Mouse (Mus musculus): ENCODE data around the gene Patz1. TPM values are rescaled to one million over a fixed set of nuclear protein-coding genes. Genes with fewer than 3 reads are reported as not detected.

Patz1 gene
- polyA plus RNA-seq, 1 experiment: 53.9 TPM

DNA sequence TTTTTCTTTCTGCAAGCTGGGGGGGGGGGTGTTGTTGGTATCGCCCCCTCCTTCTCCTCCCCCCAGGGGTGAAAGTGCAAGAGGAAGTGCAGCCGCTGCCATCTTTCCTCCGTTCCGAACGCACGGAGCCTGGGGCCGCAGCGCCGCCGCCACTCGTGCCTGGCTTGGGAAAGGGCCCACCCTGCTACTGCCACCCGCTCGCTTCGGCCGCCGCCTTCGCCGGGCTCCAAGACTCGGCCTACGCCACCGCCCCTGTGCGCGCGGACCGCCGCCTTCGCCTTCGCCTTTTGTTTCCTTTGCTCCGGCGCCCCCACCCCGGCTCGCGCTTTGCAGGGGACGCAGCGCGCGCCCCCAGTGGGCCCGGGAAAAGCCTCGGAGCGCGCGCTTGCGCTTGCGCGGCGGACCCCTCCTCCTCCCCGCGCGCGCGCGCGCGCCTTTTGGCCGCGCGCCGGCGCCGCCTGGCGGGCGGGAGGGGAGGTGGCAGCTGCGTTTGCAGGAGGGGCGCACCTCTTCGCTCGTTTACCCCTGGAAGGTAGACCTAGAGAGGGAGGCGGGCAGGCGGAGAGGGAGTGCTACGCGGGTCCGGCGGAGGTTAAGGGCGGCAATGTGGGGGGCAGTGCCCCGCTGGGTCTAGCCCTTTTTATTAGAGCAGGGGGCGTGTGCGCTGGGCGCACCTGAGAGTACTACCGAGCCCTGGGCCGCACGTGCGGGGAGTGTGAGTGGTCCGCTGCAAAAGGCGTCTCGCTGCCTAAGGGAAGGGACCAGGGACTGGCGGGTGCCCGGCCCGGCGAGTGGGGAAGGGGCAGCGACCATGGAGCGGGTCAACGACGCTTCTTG, 1.3 kb downstream of the Patz1 start:
- TF ChIP-seq POLR2A (IDR thresholded peaks at IDR 0.05; ENCODE audit: borderline replicate concordance, control insufficient read depth, low read depth, low read length): peak; percentile 62; the same call in 1 of the 2 replicates
- TF ChIP-seq CTCF (IDR thresholded peaks at IDR 0.05; ENCODE audit: control insufficient read depth, insufficient read depth, low read length): peak; percentile 60
- no peaks in the 10 kb centered on the region; the same call in 1 of the 2 replicates for H3K4me1 ChIP-seq (ENCODE audit: control insufficient read depth, insufficient read depth, low read length)
- under 1% methylated on average over 89 of the region's 92 CpGs for whole genome bisulfite sequencing

DNA sequence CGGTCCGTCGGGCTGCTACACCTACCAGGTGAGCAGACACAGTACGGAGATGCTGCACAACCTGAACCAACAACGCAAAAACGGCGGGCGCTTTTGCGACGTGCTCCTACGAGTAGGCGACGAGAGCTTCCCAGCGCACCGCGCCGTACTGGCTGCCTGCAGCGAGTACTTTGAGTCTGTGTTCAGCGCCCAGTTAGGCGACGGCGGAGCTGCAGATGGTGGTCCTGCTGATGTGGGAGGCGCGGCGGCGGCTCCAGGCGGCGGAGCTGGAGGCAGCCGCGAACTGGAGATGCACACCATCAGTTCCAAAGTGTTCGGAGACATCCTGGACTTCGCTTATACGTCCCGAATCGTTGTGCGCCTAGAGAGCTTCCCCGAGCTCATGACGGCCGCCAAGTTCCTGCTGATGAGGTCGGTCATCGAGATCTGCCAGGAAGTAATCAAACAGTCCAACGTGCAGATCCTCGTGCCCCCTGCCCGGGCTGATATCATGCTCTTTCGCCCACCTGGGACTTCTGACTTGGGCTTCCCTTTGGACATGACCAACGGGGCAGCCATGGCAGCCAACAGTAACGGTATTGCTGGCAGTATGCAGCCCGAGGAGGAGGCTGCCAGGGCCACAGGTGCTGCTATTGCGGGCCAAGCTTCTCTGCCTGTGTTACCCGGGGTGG, 2.1 kb downstream of the Patz1 start:
- Histone ChIP-seq H3K4me3 (replicated peaks; ENCODE audit: control insufficient read depth, low read depth, low read length) (peak overlapping the region; percentile 88), H3K4me1 (ENCODE audit: control insufficient read depth, insufficient read depth, low read length) (no peaks in the 10 kb centered on the region; the same call in 1 of the 2 replicates), H3K27ac (ENCODE audit: control insufficient read depth, insufficient read depth, low read depth, low read length, poor library complexity) (peak overlapping the region; percentile 98)
- under 1% methylated on average over 50 of the region's 50 CpGs for WGBS
- TF ChIP-seq POLR2A (IDR thresholded peaks at IDR 0.05; ENCODE audit: borderline replicate concordance, control insufficient read depth, low read depth, low read length) (peak; percentile 48), CTCF (IDR thresholded peaks at IDR 0.05; ENCODE audit: control insufficient read depth, insufficient read depth, low read length) (no peak)

More for the DNA sequence above, 1.3 kb downstream of the Patz1 start:
- H3K27ac ChIP-seq (ENCODE audit: control insufficient read depth, insufficient read depth, low read depth, low read length, poor library complexity): peak overlapping the region; percentile 98
- H3K4me3 ChIP-seq (replicated peaks; ENCODE audit: control insufficient read depth, low read depth, low read length): peak overlapping the region; percentile 88

DNA sequence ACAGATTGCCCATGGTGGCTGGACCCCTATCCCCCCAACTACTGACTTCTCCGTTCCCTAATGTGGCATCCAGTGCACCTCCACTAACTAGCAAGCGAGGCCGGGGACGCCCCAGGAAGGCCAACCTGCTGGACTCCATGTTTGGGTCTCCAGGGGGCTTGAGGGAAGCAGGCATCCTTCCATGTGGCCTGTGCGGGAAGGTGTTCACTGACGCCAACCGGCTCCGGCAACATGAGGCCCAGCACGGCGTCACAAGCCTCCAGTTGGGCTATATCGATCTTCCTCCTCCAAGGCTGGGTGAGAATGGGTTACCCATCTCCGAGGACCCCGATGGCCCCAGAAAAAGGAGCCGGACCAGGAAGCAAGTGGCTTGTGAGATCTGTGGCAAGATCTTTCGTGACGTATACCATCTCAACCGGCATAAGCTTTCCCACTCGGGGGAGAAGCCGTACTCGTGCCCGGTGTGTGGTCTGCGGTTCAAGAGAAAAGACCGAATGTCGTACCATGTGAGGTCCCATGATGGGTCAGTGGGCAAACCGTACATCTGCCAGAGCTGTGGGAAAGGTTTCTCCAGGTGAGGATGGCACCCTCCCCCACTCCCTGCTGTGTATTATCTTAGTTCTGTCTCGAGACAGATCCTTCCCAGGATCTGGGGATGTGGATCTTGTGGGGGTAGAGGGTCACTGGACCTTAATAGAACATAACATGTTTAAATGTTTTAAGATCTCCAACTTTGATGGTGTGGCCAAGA, 2.8 kb downstream of the Patz1 start:
- 0 out of 2 replicates have a peak, but pooled peaks have one; percentile 33 for TF ChIP-seq POLR2A (IDR thresholded peaks at IDR 0.05; ENCODE audit: borderline replicate concordance, control insufficient read depth, low read depth, low read length)
- no peak for TF ChIP-seq CTCF (IDR thresholded peaks at IDR 0.05; ENCODE audit: control insufficient read depth, insufficient read depth, low read length)
- Histone ChIP-seq H3K4me3 (replicated peaks; ENCODE audit: control insufficient read depth, low read depth, low read length) (peak overlapping the region; percentile 88), H3K27ac (ENCODE audit: control insufficient read depth, insufficient read depth, low read depth, low read length, poor library complexity) (peak overlapping the region; percentile 98), H3K4me1 (ENCODE audit: control insufficient read depth, insufficient read depth, low read length) (no peaks in the 10 kb centered on the region; the same call in 1 of the 2 replicates)
- WGBS: under 1% methylated on average over 26 of the region's 26 CpGs

DNA sequence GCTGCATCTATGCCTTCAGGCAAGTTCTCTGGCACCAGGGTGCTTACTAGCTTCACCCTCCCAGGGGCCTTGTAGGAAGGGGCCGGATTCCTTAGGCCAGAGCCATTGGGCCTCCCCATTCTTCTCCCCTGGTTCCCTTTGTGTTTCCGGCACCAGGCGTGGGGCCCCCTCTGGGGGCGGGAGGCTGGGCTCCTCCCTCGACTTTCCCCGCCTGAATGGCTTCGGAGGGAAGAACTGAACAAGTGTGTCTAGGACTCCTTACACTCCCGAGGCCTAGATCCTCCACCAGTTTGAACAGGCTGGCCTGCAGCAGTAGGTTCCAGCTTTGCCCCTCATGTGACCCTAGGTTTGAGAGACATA, 3.4 kb downstream of the Patz1 start:
- no peaks in the 10 kb centered on the region; the same call in 1 of the 2 replicates for H3K4me1 ChIP-seq (ENCODE audit: control insufficient read depth, insufficient read depth, low read length)
- peak overlapping the region; percentile 98 for H3K27ac ChIP-seq (ENCODE audit: control insufficient read depth, insufficient read depth, low read depth, low read length, poor library complexity)
- 1% methylated on average over 8 of the region's 8 CpGs for WGBS

DNA sequence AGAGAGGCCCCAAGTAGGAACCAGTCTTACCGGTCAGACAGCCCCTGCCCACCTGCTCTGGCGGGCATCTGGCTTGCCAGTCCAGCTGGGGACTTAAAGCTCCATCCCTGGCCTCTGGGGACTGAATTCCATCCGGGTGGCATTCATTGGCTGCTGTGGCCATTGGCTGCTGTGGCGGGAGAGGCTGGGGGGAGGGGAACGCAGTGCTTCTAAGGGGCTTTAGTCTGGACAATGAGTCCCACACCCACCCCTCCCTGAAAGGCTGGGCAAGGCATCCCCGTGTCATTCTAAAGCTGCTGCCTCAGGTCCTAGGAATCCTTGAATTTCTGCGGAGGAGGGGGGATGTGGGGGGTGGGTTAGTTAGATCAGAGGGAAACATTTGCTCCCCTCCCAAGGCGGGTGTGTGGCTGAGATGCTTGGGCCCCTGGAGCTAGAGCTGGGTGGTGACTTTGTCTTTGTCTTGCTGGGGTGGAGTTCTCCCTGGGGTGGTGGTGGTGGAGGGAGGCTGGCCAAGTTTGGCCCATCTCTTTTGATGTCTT, 4.1 kb downstream of the Patz1 start:
- WGBS: 5% methylated on average over 8 of the region's 8 CpGs
- TF ChIP-seq CTCF (IDR thresholded peaks at IDR 0.05; ENCODE audit: control insufficient read depth, insufficient read depth, low read length): no peak
- H3K4me3 ChIP-seq (replicated peaks; ENCODE audit: control insufficient read depth, low read depth, low read length): peak overlapping the region; percentile 37
- peak overlapping the region; percentile 98 for H3K27ac ChIP-seq (ENCODE audit: control insufficient read depth, insufficient read depth, low read depth, low read length, poor library complexity)
- peaks cover 2% of the 10 kb centered on the region for H3K4me1 ChIP-seq (ENCODE audit: control insufficient read depth, insufficient read depth, low read length)

More for the DNA sequence above, 3.4 kb downstream of the Patz1 start:
- TF ChIP-seq POLR2A (IDR thresholded peaks at IDR 0.05; ENCODE audit: borderline replicate concordance, control insufficient read depth, low read depth, low read length) (peak; percentile 37; the same call in 1 of the 2 replicates), CTCF (IDR thresholded peaks at IDR 0.05; ENCODE audit: control insufficient read depth, insufficient read depth, low read length) (no peak)
- peak overlapping the region; percentile 88 for H3K4me3 ChIP-seq (replicated peaks; ENCODE audit: control insufficient read depth, low read depth, low read length)

DNA sequence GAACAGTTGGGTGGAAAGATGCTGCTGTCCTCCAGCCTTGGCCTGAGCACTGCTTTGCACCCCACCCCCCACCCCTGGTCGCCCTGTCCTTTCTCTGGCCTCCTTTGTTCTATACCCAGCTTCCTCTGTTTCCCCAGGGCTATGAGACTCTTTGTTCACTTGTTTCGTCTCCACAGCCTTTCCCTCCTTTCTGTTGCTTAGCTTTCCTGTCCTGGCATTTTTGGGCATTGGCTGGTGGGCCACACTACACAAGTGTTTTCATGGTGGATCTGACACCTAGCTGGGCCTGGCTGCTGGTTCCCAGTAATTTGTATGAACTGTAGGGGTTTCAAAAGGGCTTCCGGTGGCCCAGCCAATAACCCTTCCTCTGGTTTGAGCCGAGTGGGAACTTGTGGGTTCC, 4.7 kb downstream of the Patz1 start:
- peaks cover 5% of the 10 kb centered on the region for H3K4me1 ChIP-seq (ENCODE audit: control insufficient read depth, insufficient read depth, low read length)
- peak overlapping the region; percentile 11 for H3K4me3 ChIP-seq (replicated peaks; ENCODE audit: control insufficient read depth, low read depth, low read length)
- H3K27ac ChIP-seq (ENCODE audit: control insufficient read depth, insufficient read depth, low read depth, low read length, poor library complexity): peak overlapping the region; percentile 28; the same call in 1 of the 2 replicates
- WGBS: 10% methylated on average over 4 of the region's 4 CpGs
- TF ChIP-seq CTCF (IDR thresholded peaks at IDR 0.05; ENCODE audit: control insufficient read depth, insufficient read depth, low read length) (no peak), POLR2A (IDR thresholded peaks at IDR 0.05; ENCODE audit: borderline replicate concordance, control insufficient read depth, low read depth, low read length) (no peak)

DNA sequence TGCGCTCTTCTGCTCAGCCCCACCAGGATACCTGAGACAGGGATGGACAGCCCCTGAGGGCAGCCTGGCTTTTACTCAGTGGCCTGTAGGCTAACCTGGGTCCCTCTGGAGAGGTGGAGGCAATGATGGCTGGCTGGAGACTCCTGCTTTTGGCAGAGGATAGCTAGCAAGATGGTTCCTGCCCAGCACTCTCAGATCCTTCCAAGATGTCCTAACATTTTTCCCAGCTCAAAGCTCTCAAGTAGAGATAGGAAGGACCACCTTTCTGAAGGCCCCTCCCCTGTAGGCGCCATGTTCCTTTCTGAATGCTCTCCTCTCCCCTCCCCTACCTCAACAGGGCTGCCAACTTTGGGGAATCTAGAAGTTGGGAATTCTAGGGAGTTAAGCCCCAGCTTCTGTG, 6.0 kb downstream of the Patz1 start:
- H3K4me1 ChIP-seq (ENCODE audit: control insufficient read depth, insufficient read depth, low read length): peaks cover 5% of the 10 kb centered on the region
- H3K27ac ChIP-seq (ENCODE audit: control insufficient read depth, insufficient read depth, low read depth, low read length, poor library complexity): no peak overlapping the region
- no peak overlapping the region for H3K4me3 ChIP-seq (replicated peaks; ENCODE audit: control insufficient read depth, low read depth, low read length)
- WGBS: 89% methylated on average over 2 of the region's 2 CpGs
- no peak for TF ChIP-seq CTCF (IDR thresholded peaks at IDR 0.05; ENCODE audit: control insufficient read depth, insufficient read depth, low read length)
- TF ChIP-seq POLR2A (IDR thresholded peaks at IDR 0.05; ENCODE audit: borderline replicate concordance, control insufficient read depth, low read depth, low read length): no peak
